Mouse (Mus musculus) intestine, embryonic 14.5 days (tissue): ENCODE data around the gene Inpp5d. TPM values are rescaled to one million over a fixed set of nuclear protein-coding genes. Genes with fewer than 3 reads are reported as not detected.

Source experiments
- ATAC-seq: fragments of 200-750 bp; cut with Nextera tagmentation; replicated peaks from 2 replicates; pipeline ENCODE4 v1.8.0; 2017; ENCODE audit warnings: low read depth, moderate number of reproducible peaks, moderate TSS enrichment, moderate library complexity; ENCODE audit not compliant: low FRiP score, low TSS enrichment
- DNase-seq: peaks from one replicate; pipeline ENCODE4 v3.0.0-alpha.2; 2018; ENCODE audit warnings: low spot score
- H3K27ac ChIP-seq: fragments of 300-500 bp; sonication (generic); 2 replicates; pipeline ENCODE4 v1.5.1; 2014; ENCODE audit warnings: low read depth, mild to moderate bottlenecking, control low read depth
- H3K27me3 ChIP-seq: fragments of 300-500 bp; sonication (generic); replicated peaks from 2 replicates; pipeline ENCODE4 v1.6.1; 2014; ENCODE audit warnings: low read length, control low read depth; ENCODE audit not compliant: control insufficient read depth, insufficient read depth
- H3K36me3 ChIP-seq: fragments of 300-500 bp; sonication (generic); 2 replicates; pipeline ENCODE4 v1.6.1; 2014; ENCODE audit warnings: low read length, control low read depth; ENCODE audit not compliant: control insufficient read depth, insufficient read depth
- H3K4me1 ChIP-seq: fragments of 300-500 bp; sonication (generic); replicated peaks from 2 replicates; pipeline ENCODE4 v1.6.1; 2014; ENCODE audit warnings: low read length, control low read depth, mixed read lengths; ENCODE audit not compliant: control insufficient read depth, insufficient read depth
- H3K4me2 ChIP-seq: fragments of 300-500 bp; sonication (generic); 2 replicates; pipeline ENCODE4 v1.6.1; 2014; ENCODE audit warnings: low read length
- H3K4me3 ChIP-seq: fragments of 300-500 bp; sonication (generic); 2 replicates; pipeline ENCODE4 v1.5.1; 2014; ENCODE audit warnings: low read depth, low read length, control low read depth, mixed read lengths
- H3K9ac ChIP-seq: fragments of 300-500 bp; sonication (generic); 2 replicates; pipeline ENCODE4 v1.6.1; 2014; ENCODE audit warnings: mild to moderate bottlenecking, low read length
- H3K9me3 ChIP-seq: fragments of 300-500 bp; sonication (generic); 2 replicates; pipeline ENCODE4 v1.6.1; 2016; ENCODE audit warnings: low read length, control low read depth; ENCODE audit not compliant: control insufficient read depth
- WGBS: fragments of 180-500 bp; shearing (Covaris S2); extraction: QIAGEN DNeasy Blood & Tissue Kit; methylation state at CpG from one replicate; pipeline ENCODE4 v1.1.7; 2014; 5-methylcytosine and 5-hydroxymethylcytosine counted together
- polyA plus RNA-seq: library from polyadenylated mRNA; unstranded; fragments of >200 nt; fragmentation: Nextera tagmentation; extraction: Ambion mirVana; gene quantifications from 2 replicates; pipeline ENCODE4 v1.2.1, GENCODE M21; 2014

Inpp5d gene
- polyA plus RNA-seq, 1 experiment from 2014 or later: 8.2 TPM

DNA sequence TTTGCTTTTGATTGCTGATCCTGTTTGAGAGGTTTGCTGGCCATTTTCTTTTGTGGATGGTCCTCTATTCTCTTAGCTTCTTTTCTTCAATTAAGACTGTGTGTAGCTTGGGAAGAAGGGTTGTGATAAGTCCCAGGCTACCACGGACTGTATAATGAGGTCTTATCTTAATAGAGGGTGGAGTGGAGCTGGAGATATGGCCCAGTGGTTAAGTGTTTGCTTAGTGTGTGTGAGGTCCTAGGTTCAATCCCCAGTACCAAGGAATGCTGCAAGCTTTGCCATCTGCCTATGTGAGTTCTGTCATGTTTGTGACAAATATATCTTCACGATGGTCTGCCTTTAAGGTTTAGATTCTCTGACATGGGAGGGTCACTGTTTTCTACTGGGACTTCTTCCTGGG lies 8.0 kb downstream of the Inpp5d start:
- H3K9ac ChIP-seq: no peak overlapping the region
- H3K36me3 ChIP-seq: no peaks in the 10 kb centered on the region
- no peak overlapping the region for H3K4me2 ChIP-seq
- H3K9me3 ChIP-seq: no peaks in the 10 kb centered on the region
- no peaks in the 10 kb centered on the region for H3K4me1 ChIP-seq
- WGBS: 53% methylated on average over 2 of the region's 2 CpGs
- H3K4me3 ChIP-seq: no peak overlapping the region
- no peak for ATAC-seq
- no peak overlapping the region for H3K27ac ChIP-seq
- DNase-seq: no peak
- H3K27me3 ChIP-seq: no peaks in the 10 kb centered on the region

DNA sequence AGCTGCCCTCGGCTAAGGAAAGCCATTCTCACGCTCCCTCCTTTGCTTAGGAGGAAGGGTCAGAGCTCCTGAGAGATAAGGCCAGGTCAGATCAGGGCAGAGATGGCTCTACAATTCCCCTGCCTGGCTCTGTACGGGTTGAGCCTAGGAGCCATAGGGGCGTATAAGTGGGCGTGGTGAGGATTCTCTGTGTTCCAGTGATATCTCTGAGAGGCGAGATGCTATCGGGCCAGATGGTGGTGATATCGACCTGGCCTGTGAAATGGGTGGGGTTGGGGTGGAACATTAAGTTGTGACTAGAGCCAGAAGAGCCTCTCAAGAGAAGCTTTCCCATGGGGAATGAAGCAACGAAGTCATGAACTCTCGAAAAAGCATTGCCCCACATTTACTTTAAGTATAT lies 11.5 kb downstream of the Inpp5d start:
- 71% methylated on average over 10 of the region's 10 CpGs for WGBS
- Histone ChIP-seq H3K27me3 (no peaks in the 10 kb centered on the region), H3K9ac (no peak overlapping the region), H3K9me3 (no peaks in the 10 kb centered on the region), H3K4me3 (no peak overlapping the region), H3K36me3 (no peaks in the 10 kb centered on the region), H3K4me2 (no peak overlapping the region), H3K27ac (no peak overlapping the region), H3K4me1 (no peaks in the 10 kb centered on the region)
- ATAC-seq (no peak), DNase-seq (no peak)

DNA sequence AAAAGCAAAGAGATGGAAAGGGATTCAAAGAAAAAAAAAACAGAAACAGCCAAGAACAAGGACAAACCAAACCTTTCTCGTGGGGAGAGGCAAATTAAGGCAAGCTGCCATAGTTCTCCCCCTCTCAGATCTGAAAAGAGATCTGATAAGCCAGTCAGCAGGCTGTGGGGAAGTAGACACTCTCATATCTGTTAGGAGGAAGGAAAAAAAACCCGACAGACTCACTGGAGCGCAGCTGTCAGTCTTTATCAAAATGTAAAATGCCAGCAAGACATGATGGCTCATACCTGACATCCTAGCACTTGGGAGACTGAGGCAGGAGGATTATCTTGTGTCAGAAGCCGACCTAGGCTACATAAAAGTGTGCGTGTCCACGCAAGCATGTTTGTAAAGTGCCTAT lies 12.1 kb downstream of the Inpp5d start:
- H3K4me1 ChIP-seq: no peaks in the 10 kb centered on the region
- no peak overlapping the region for H3K4me2 ChIP-seq
- DNase-seq: no peak
- H3K9me3 ChIP-seq: no peaks in the 10 kb centered on the region
- no peak overlapping the region for H3K4me3 ChIP-seq
- no peak overlapping the region for H3K9ac ChIP-seq
- H3K27me3 ChIP-seq: no peaks in the 10 kb centered on the region
- no peak for ATAC-seq
- 74% methylated on average over 6 of the region's 6 CpGs for WGBS
- no peak overlapping the region for H3K27ac ChIP-seq
- no peaks in the 10 kb centered on the region for H3K36me3 ChIP-seq

DNA sequence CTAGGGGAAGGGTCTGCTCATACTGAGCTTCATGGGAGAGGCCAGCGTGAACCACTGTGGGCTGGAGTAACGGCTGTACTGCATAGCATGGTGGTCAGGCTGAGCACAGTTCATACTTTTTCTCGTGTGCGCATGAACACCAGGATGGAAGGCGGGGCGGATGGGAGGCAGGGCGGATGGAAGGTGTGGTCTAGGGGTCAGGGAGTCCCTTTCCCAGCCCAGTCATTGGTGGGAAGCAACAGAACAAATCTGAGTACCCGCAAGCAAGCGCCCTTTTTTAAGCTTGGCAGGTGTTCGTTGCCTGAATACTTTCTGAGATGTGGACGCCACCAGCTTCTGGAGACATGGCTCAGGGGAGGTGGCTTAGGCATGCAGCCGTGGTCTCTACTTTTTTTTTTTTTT lies 16.6 kb downstream of the Inpp5d start:
- WGBS: 93% methylated on average over 12 of the region's 12 CpGs
- H3K4me2 ChIP-seq: no peak overlapping the region

DNA sequence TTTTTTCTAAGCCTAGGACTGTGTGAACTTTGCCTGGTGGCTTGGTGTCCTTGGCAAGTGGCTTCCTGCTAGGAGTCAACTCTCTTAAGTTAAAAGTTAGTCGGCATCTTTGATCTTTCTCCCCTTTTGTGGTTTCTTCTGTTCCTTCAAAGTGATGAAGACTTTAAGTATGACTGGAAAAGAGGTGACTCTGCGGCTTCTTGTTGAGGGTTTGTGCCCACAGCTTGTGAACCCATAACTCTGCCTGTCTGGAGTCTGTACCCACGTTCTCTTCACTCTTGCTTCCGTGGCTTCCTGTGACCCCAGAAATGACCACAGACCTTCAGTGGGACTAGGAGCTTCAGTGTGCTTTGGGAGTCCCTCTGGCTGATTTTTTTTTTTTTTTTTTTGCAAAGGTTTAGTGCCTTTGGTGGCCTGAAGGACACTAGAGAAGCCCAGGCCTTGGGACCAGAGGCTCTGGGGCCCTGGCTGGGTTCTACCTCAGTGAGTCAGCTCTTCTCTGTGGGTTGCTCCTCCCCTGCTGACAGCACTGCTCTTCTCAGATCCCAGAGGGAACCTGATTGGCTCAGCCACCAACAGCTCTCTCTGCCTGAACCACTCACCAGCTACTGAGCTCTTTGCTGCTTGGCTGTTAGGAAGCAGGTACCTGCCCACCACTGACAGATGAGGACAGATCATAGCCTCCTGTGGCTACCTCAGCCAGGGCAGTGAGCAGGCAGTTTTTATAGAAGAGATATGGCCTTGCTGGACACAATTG lies 17.2 kb downstream of the Inpp5d start:
- ATAC-seq: peak; percentile 62; the same call in 1 of the 2 replicates
- no peaks in the 10 kb centered on the region for H3K36me3 ChIP-seq
- DNase-seq: no peak
- H3K27ac ChIP-seq: no peak overlapping the region
- H3K4me1 ChIP-seq: no peaks in the 10 kb centered on the region; the same call in 1 of the 2 replicates
- H3K9me3 ChIP-seq: no peaks in the 10 kb centered on the region
- H3K4me2 ChIP-seq: no peak overlapping the region
- no peaks in the 10 kb centered on the region for H3K27me3 ChIP-seq
- 81% methylated on average over 4 of the region's 4 CpGs for WGBS
- no peak overlapping the region for H3K4me3 ChIP-seq
- no peak overlapping the region for H3K9ac ChIP-seq

More for the DNA sequence above, 16.6 kb downstream of the Inpp5d start:
- Histone ChIP-seq H3K4me3 (no peak overlapping the region), H3K36me3 (no peaks in the 10 kb centered on the region), H3K9ac (no peak overlapping the region), H3K27ac (no peak overlapping the region), H3K27me3 (no peaks in the 10 kb centered on the region), H3K4me1 (no peaks in the 10 kb centered on the region; the same call in 1 of the 2 replicates), H3K9me3 (no peaks in the 10 kb centered on the region)
- DNase-seq (no peak), ATAC-seq (no peak)

DNA sequence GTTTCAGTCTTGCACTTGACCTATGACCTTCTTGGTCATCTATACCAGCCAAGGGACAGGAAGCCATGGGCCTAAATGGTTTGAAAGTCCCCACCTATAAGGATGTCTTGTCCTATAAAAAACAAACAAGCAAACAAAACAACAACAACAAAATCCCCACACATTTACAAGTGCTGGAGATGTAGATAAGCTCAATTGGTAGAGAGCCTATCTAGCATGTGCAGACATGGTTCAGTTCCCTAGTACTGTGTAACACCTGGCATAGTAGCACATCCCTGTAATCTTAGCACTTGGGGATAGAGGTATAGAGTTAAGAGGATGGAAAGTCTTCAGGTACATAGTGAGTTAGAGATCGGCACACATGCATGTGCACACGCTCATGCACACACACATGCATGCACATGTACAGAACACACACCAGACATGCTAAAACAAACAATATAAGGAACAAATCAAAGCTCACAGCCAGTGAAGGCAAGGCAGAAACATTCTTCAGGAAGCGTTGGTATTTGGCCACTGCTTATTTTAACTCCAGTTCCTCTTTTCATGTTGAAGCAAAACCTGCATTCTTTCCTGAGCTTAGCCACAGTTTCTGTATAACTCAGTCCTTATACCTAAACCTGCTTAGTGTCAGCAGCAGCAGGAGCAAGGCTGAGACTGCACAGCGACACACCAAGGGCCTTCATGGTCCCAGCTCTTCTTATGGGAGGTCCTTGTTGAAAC lies 17.9 kb downstream of the Inpp5d start:
- no peak for ATAC-seq
- Histone ChIP-seq H3K9me3 (no peaks in the 10 kb centered on the region), H3K27me3 (no peaks in the 10 kb centered on the region), H3K27ac (no peak overlapping the region), H3K36me3 (no peaks in the 10 kb centered on the region), H3K4me3 (no peak overlapping the region), H3K9ac (no peak overlapping the region), H3K4me1 (no peaks in the 10 kb centered on the region; the same call in 1 of the 2 replicates), H3K4me2 (no peak overlapping the region)
- WGBS: 75% methylated on average over 4 of the region's 4 CpGs
- DNase-seq: no peak

DNA sequence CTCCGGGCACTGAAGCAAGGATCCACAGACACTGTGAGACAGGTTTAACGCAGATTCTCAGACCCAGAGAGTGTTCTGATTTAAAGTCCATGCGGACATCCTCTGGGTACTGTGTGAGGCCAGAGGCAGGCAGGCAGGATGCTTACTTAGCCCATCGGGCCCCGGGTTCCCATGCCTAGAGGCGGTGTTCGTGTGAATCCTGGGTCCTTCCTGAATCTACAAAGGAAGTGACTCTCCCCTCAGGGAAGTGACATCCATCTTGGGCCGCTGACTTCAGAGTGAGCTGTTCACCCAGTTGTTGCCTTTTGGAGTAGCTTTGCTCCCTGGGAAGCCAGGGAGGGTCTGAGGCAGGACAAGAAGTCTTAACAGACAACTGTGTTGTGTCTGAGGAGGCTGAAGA lies 19.6 kb downstream of the Inpp5d start:
- 79% methylated on average over 8 of the region's 8 CpGs for WGBS
- H3K27ac ChIP-seq: peak overlapping the region; percentile 51; the same call in 1 of the 2 replicates
- no peak overlapping the region for H3K4me2 ChIP-seq
- no peak for ATAC-seq
- H3K36me3 ChIP-seq: no peaks in the 10 kb centered on the region
- H3K4me1 ChIP-seq: no peaks in the 10 kb centered on the region; the same call in 1 of the 2 replicates
- H3K27me3 ChIP-seq: no peaks in the 10 kb centered on the region
- no peaks in the 10 kb centered on the region for H3K9me3 ChIP-seq
- DNase-seq: no peak
- H3K4me3 ChIP-seq: no peak overlapping the region
- H3K9ac ChIP-seq: no peak overlapping the region

DNA sequence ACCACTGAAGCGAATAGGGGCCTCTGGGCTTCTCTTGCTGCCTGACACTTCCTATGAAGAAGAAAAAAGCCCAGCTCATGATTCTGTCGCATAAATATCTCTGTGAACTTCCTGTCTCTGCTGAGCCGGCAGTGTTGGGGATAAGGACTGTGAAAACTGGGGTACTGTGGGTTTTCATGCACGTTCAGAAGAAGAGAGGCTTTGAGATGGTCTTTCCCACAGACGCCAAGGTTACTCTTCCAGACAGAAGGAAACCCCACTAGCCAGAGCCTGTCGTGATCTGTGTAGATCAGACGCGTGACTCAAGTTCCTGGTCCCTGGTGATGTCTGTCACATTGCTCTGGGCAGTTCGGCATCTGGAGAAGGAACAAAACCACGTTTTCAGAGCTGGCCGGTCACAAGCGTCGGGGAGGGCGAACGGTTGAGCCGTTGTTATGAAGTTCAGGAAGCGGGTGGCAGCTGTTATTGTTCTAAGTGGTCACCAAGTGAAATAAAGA lies 20.1 kb downstream of the Inpp5d start:
- Histone ChIP-seq H3K4me3 (no peak overlapping the region), H3K27me3 (no peaks in the 10 kb centered on the region), H3K4me1 (no peaks in the 10 kb centered on the region; the same call in 1 of the 2 replicates), H3K36me3 (no peaks in the 10 kb centered on the region), H3K4me2 (no peak overlapping the region), H3K9me3 (no peaks in the 10 kb centered on the region), H3K27ac (peak overlapping the region; percentile 51; the same call in 1 of the 2 replicates), H3K9ac (no peak overlapping the region)
- ATAC-seq (no peak), DNase-seq (no peak)
- WGBS: 57% methylated on average over 17 of the region's 17 CpGs
